Mouse (Mus musculus) cortical plate, adult 2 months (tissue): Measurements from ENCODE around the gene Vim. TPM values are rescaled to one million over a fixed set of nuclear protein-coding genes. Genes with fewer than 3 reads are reported as not detected.

Experiments
- H3K27ac ChIP-seq: fragments of 200-500 bp; 2 replicates; pipeline ENCODE4 v1.5.1; 2012; ENCODE audit warnings: low read length, control low read depth, inconsistent platforms; ENCODE audit not compliant: insufficient read depth
- H3K4me1 ChIP-seq: fragments of 200-500 bp; 2 replicates; pipeline ENCODE4 v1.6.1; 2011; ENCODE audit warnings: low read length; ENCODE audit not compliant: control insufficient read depth, insufficient read depth
- H3K4me3 ChIP-seq: fragments of 200-500 bp; 2 replicates; pipeline ENCODE4 v1.5.1; 2011; ENCODE audit warnings: mild to moderate bottlenecking, low read length, control low read depth; ENCODE audit not compliant: insufficient read depth
- CTCF ChIP-seq: fragments of 200-500 bp; IDR thresholded peaks from 2 replicates; pipeline ENCODE4 v1.5.1; 2011; ENCODE audit warnings: mild to moderate bottlenecking, control low read depth, low read length; ENCODE audit not compliant: insufficient read depth; ENCODE audit errors: extremely low read depth
- POLR2A ChIP-seq: fragments of 200-500 bp; IDR thresholded peaks from 2 replicates; pipeline ENCODE4 v1.6.1; 2011; ENCODE audit warnings: mild to moderate bottlenecking, low read length, control low read depth; ENCODE audit not compliant: insufficient read depth; ENCODE audit errors: extremely low read depth
- polyA plus RNA-seq: library from polyadenylated mRNA; depleted of rRNA; stranded (reverse); fragments of >200 nt; gene quantifications from 2 replicates; pipeline ENCODE4 v1.2.3, GENCODE M21; 2012

Vim gene
- polyA plus RNA-seq, 1 experiment = 101 TPM

DNA sequence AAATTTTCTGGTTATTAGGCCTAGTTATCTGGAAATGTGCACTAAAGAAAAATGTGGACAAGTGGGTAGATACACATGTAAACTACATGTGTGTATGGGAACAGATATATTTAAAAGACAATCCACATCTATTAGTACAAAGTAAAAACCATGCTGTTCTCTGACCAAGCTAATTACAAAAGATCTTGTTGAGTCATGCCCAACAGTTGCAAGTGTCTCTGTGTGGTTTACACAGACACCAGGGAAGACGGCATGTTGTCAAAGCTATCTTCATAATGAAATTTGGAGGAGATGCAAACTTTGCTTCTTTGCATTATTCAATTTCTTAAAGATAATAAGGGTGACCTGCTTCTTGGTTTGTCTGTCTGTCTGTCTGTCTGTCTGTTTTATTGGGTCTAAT, 33.9 kb upstream of the Vim start:
- Histone ChIP-seq H3K27ac (no peak overlapping the region), H3K4me3 (no peak overlapping the region), H3K4me1 (no peaks in the 10 kb centered on the region)
- TF ChIP-seq POLR2A = no peak
- TF ChIP-seq CTCF = no peak

DNA sequence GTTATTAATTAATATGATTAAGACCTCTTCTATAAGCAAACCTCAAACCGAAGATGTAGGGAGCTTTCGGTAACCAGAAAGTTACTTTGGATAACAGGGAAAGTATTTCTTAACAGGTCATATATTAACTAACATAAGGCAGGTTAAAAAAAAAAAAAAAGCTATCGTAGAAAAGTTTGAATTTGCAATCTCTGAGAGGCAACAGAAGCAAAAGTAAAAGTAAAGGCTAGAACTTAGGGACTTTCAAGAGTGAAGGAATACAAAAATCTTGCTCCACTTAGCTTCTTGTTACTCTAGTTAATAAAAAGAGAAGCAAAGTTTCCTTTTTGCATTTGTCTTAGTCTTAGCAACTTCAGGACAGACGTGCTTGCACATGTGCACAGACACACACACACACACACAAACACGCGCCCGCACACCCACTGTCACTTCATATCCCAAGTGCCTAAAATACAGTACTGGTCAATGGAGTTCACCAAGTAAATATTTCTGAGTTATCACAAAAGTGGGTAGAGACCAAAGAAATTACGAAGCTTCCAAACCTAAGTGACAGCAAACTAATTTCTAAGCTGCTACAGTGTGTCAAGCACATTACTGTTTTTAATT, 30.1 kb upstream of the Vim start:
- H3K27ac ChIP-seq = peak overlapping the region; percentile 11; the same call in 1 of the 2 replicates
- no peaks in the 10 kb centered on the region for H3K4me1 ChIP-seq
- peak overlapping the region; percentile 65 for H3K4me3 ChIP-seq
- TF ChIP-seq POLR2A (no peak), CTCF (no peak)

DNA sequence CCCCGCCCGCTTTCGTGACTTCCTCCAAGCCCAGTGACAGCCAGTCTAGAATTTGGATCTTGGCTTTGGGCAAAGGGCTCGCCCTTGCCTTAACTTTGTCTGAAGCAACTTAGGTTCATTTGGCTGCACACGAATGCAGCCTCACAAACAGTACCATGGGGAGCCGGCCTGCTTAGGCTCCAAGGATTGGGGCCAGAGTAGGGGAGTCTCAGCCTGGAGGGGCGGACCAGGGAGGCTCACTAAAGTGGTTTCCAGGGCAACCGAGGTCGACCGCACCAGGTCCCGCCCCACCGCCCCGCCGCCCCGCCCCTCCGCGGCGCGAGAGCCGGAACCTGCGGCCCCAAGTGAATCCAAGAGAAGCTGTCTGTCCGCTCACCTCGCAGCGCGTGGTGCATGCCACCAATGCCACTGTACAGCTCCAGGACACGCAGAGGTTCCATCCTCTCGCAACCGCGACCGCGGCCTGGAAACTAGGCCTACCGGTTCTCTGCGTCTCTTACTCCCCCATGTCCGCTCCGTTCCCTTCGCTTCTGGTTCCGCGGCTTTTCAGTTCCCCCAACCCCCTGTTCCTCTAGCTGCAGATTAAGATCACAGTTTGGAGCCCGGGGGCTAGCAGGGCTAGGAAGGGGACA, 29.4 kb upstream of the Vim start, which contains the start of gene Trdmt1:
Gene Trdmt1 (minus strand): TSS at position 476 of the 632 bp plus-strand sequence.
- Histone ChIP-seq H3K4me1 (no peaks in the 10 kb centered on the region), H3K4me3 (peak within 1 kb of the TSS; percentile 65), H3K27ac (peak within 1 kb of the TSS; percentile 47)
- TF ChIP-seq POLR2A (peak; percentile 66; the same call in 1 of the 2 replicates), CTCF (no peak)

DNA sequence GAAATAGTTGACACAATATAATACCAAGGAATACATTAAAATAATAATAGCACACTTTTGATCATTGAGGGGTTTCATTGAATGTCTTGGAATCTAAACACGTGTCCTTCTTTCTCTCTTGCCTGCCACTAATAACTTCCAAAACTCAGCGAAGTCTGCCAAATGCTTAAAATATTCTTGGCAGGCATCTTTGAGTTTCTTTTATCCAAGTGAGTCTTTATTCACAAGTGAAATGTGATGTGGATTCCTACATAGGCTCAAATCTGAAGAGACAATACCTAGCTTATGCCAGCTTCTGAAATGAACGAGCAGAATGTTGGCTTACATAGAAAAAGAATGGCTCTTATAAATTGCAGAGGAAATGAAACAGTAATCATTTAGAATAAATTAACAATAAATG, 25.0 kb upstream of the Vim start:
- H3K4me1 ChIP-seq = no peaks in the 10 kb centered on the region
- H3K4me3 ChIP-seq = no peak overlapping the region
- TF ChIP-seq POLR2A (no peak), CTCF (no peak)
- no peak overlapping the region for H3K27ac ChIP-seq

DNA sequence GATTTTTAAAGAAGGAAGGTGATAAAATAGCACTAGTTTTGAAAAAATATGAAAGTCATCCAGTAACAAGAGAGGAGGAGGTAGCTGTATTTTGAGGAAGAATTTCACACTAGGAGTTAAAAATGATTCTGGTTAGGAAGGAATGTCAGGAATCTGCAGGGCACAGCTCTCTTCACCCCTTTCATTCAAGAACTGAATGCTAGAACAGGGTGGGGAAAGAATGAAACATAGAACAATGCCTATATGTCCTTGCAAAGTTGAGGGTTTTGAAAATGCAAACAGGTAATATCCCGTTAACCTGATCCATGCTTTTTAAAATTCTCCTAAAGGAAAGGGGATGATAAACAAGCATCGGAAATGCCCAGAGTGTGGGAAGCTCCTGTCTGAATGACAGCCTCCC, 19.8 kb upstream of the Vim start:
- TF ChIP-seq POLR2A (no peak), CTCF (no peak)
- H3K4me3 ChIP-seq = no peak overlapping the region
- H3K4me1 ChIP-seq = no peaks in the 10 kb centered on the region; the same call in 1 of the 2 replicates
- no peak overlapping the region for H3K27ac ChIP-seq

DNA sequence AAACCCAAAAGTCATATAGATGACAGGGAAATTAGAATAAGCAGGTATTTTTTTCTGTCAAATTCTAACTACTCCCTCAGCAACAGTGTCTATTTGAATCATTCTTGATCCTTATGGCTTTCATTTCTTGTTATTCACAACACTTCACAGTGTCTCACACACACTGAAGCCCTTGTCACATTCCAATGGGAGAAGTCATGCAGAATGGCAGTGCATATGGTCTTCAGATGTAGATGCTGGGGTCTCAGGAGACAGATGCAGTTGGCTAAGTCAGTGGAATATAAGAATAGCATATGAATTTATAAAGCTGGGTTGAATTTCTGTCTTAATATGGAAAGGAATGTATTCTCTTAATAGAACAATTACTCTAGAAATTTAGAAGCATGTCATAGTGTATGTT, 17.5 kb upstream of the Vim start:
- H3K27ac ChIP-seq = no peak overlapping the region
- no peaks in the 10 kb centered on the region; the same call in 1 of the 2 replicates for H3K4me1 ChIP-seq
- TF ChIP-seq CTCF = no peak
- TF ChIP-seq POLR2A = no peak
- no peak overlapping the region for H3K4me3 ChIP-seq

DNA sequence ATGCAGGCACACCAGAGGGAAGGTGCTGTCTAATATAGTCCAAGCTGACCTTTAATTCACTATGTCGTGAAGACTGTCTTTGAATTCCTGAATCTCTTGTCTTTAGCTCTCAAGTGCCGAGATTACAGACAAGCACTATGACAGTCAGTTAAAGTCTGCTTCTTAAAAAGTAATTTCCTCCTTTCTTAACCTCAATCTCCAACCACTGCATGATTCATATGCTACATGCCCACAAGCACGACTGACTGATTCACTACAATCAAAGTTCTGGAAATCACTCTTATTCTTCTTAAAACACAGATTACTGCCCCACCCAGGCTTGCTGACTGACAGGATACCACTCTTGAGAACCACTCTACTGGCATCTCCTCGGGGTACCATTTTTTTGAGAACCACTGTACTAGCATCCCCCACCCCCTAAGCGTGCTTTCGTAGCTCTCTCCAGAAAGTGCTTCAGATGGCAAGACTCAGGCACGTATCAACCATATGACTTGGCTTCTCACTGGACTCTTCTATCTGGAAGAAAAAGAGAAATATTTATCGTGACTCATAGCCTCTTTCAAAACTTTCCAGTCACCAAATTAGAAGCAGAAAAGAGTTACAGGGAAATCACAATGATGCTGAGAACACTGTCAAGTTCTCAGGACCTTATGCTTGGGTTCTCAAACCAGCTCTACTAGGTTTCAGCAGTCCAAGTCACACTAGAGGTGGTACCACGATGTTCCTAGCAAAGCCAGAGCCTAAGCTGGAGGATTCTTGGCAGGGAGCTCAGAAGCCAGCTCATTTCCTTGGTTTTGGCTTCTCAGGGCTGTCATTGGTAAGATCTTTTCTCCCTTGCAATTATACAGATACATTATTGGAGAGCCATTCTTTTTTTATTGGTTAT, 16.3 kb upstream of the Vim start:
- no peak for TF ChIP-seq POLR2A
- TF ChIP-seq CTCF = no peak
- no peaks in the 10 kb centered on the region; the same call in 1 of the 2 replicates for H3K4me1 ChIP-seq
- H3K27ac ChIP-seq = no peak overlapping the region
- H3K4me3 ChIP-seq = no peak overlapping the region

DNA sequence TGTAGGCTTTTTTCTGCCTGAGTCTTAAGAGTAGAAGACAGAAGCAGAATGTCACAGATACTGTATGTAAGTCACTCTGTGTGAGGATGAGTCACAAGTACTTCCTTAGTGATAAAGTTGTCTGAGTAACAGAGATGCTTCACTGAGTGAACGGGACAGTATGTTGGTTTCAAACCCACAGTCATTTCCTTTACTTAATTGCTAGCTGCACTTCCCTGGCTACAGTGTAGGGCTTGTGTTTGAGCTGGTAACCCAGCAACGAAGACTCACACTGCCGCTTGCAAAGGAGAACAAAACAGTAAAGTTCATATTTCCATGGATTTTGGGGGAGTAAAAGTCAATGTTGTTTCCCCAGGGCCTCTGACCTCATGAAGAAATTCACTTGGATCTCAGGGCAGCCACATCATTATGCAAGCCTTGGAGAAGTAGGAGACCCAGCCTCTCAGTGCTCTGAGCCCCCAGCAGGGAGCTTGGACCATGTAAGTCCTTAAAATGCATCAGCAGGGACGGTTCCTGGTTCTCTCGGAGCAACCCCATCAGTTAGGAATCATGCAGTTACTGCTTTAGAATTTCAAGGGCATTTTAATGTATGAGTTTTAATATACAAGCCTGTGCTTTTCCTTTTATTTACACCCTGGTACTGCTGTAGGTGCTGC, 15.0 kb upstream of the Vim start:
- TF ChIP-seq CTCF = no peak
- TF ChIP-seq POLR2A = no peak
- no peak overlapping the region for H3K27ac ChIP-seq
- no peaks in the 10 kb centered on the region; the same call in 1 of the 2 replicates for H3K4me1 ChIP-seq
- H3K4me3 ChIP-seq = no peak overlapping the region

DNA sequence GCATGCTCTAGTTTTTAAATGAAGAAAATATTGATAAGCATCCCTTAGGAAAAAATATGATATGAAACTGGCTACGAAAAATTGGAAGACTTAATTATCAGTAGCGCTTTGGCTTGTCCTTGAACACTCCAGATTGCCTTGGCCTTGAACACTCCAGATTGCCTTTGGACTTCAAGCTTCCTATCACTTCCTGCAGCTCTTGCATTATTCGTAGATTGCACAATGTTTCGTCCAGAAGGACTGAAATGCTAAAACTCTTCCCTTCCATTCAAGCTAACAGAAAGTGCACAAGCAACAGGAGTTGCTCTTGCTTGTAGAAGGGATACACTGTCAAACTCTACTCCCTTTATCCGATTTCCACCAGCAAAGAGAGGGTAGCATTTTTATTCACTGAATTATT, 14.4 kb upstream of the Vim start:
- TF ChIP-seq CTCF (no peak), POLR2A (no peak)
- Histone ChIP-seq H3K4me3 (no peak overlapping the region), H3K27ac (no peak overlapping the region), H3K4me1 (no peaks in the 10 kb centered on the region; the same call in 1 of the 2 replicates)
